Mouse (Mus musculus) heart, embryonic 16.5 days (tissue): ENCODE data around the gene Dytn. TPM values are rescaled to one million over a fixed set of nuclear protein-coding genes. Genes with fewer than 3 reads are reported as not detected.

ENCODE experiments used
- ATAC-seq: fragments of 200-750 bp; cut with Nextera tagmentation; replicated peaks from 2 replicates; pipeline ENCODE4 v1.8.0; 2017; ENCODE audit warnings: moderate number of reproducible peaks; ENCODE audit not compliant: insufficient read depth, low FRiP score; ENCODE audit errors: extremely low read depth
- H3K27ac ChIP-seq: fragments of 300-500 bp; sonication (generic); 2 replicates; pipeline ENCODE4 v1.5.1; 2014; ENCODE audit warnings: mild to moderate bottlenecking, low read length, control low read depth, moderate library complexity
- H3K27me3 ChIP-seq: fragments of 300-500 bp; sonication (generic); 2 replicates; pipeline ENCODE4 v1.6.1; 2014; ENCODE audit warnings: low read length, mixed read lengths; ENCODE audit not compliant: control insufficient read depth, insufficient read depth
- H3K36me3 ChIP-seq: fragments of 300-500 bp; sonication (generic); 2 replicates; pipeline ENCODE4 v1.6.1; 2014; ENCODE audit not compliant: control insufficient read depth, insufficient read depth
- H3K4me1 ChIP-seq: fragments of 300-500 bp; sonication (generic); 2 replicates; pipeline ENCODE4 v1.6.1; 2014; ENCODE audit warnings: low read length, mixed read lengths; ENCODE audit not compliant: control insufficient read depth, insufficient read depth
- H3K4me2 ChIP-seq: fragments of 300-500 bp; sonication (generic); 2 replicates; pipeline ENCODE4 v1.6.1; 2014; ENCODE audit warnings: low read depth, mild to moderate bottlenecking, control low read depth, low read length
- H3K4me3 ChIP-seq: fragments of 300-500 bp; sonication (generic); 2 replicates; pipeline ENCODE4 v1.5.1; 2014; ENCODE audit warnings: mild to moderate bottlenecking, control low read depth, low read length
- H3K9ac ChIP-seq: fragments of 300-500 bp; sonication (generic); 2 replicates; pipeline ENCODE4 v1.6.1; 2014; ENCODE audit warnings: low read length, control low read depth
- H3K9me3 ChIP-seq: fragments of 300-500 bp; sonication (generic); replicated peaks from 2 replicates; pipeline ENCODE4 v1.6.1; 2016; ENCODE audit warnings: low read length; ENCODE audit not compliant: control insufficient read depth
- WGBS: fragments of 180-500 bp; shearing (Covaris S2); extraction: QIAGEN DNeasy Blood & Tissue Kit; methylation state at CpG from one replicate; pipeline ENCODE4 v1.1.7; 2014; 5-methylcytosine and 5-hydroxymethylcytosine counted together
- polyA plus RNA-seq: library from polyadenylated mRNA; unstranded; fragments of >200 nt; fragmentation: Nextera tagmentation; extraction: Ambion mirVana; gene quantifications from 2 replicates; pipeline ENCODE4 v1.2.1, GENCODE M21; 2015

The Dytn gene
- polyA plus RNA-seq: not detected in 2 replicates

- H3K9me3 ChIP-seq: no peaks in the 10 kb centered on the region
- no peaks in the 10 kb centered on the region for H3K4me1 ChIP-seq
- no peak for ATAC-seq
- H3K9ac ChIP-seq: no peak within 1 kb of the TSS
- no peak within 1 kb of the TSS for H3K4me2 ChIP-seq
- H3K27ac ChIP-seq: no peak within 1 kb of the TSS
- H3K36me3 ChIP-seq: no peaks in the 10 kb centered on the region
- WGBS: 75% methylated on average over 4 of the region's 4 CpGs
- H3K27me3 ChIP-seq: no peaks in the 10 kb centered on the region
- no peak within 1 kb of the TSS for H3K4me3 ChIP-seq
Measured at GRCm38 (mm10) chr1:63686827-63687226, at the start of gene Dytn. Gene Dytn (minus strand): TSS chr1:63686927.

- Histone ChIP-seq H3K4me3 (peak within 1 kb of the TSS; percentile 78), H3K4me1 (peaks cover 12% of the 10 kb centered on the region), H3K27me3 (no peaks in the 10 kb centered on the region), H3K4me2 (peak within 1 kb of the TSS; percentile 83), H3K27ac (no peak within 1 kb of the TSS), H3K9me3 (no peaks in the 10 kb centered on the region), H3K36me3 (no peaks in the 10 kb centered on the region), H3K9ac (peak within 1 kb of the TSS; percentile 82)
- ATAC-seq: peak; percentile 93
- WGBS: under 1% methylated on average over 31 of the region's 31 CpGs
Measured at GRCm38 (mm10) chr1:63730240-63730771, 43.6 kb upstream of the Dytn start, which contains the start of the genes Mdh1b and Fastkd2. Gene Mdh1b (minus strand): TSS chr1:63730318. Gene Fastkd2 (plus strand): TSS chr1:63730614.

GRCm38 (mm10) chr1:63729796-63730195 is 43.1 kb upstream of the Dytn start:
- Histone ChIP-seq H3K9ac (peak overlapping the region; percentile 82), H3K4me2 (peak overlapping the region; percentile 83), H3K4me3 (peak overlapping the region; percentile 78), H3K9me3 (no peaks in the 10 kb centered on the region), H3K27me3 (no peaks in the 10 kb centered on the region), H3K4me1 (peaks cover 12% of the 10 kb centered on the region), H3K36me3 (no peaks in the 10 kb centered on the region), H3K27ac (no peak overlapping the region)
- 45% methylated on average over 8 of the region's 8 CpGs for WGBS
- no peak for ATAC-seq

- 72% methylated on average over 7 of the region's 7 CpGs for WGBS
- H3K4me2 ChIP-seq: no peak overlapping the region
- no peak for ATAC-seq
- no peak overlapping the region for H3K4me3 ChIP-seq
- no peak overlapping the region for H3K9ac ChIP-seq
- no peaks in the 10 kb centered on the region for H3K9me3 ChIP-seq
- no peaks in the 10 kb centered on the region for H3K4me1 ChIP-seq
- H3K36me3 ChIP-seq: no peaks in the 10 kb centered on the region
- no peak overlapping the region for H3K27ac ChIP-seq
- peaks cover 3% of the 10 kb centered on the region; the same call in 1 of the 2 replicates for H3K27me3 ChIP-seq
Measured at GRCm38 (mm10) chr1:63720161-63720560, 33.4 kb upstream of the Dytn start.

GRCm38 (mm10) chr1:63708876-63709275 is 22.1 kb upstream of the Dytn start:
- 63% methylated on average over 3 of the region's 3 CpGs for WGBS
- H3K9me3 ChIP-seq: no peaks in the 10 kb centered on the region
- H3K4me1 ChIP-seq: no peaks in the 10 kb centered on the region

GRCm38 (mm10) chr1:63705733-63706132 is 19.0 kb upstream of the Dytn start:
- Histone ChIP-seq H3K4me1 (no peaks in the 10 kb centered on the region), H3K27me3 (no peaks in the 10 kb centered on the region), H3K27ac (no peak overlapping the region), H3K36me3 (no peaks in the 10 kb centered on the region), H3K4me2 (no peak overlapping the region), H3K9ac (no peak overlapping the region), H3K4me3 (no peak overlapping the region), H3K9me3 (no peaks in the 10 kb centered on the region)
- WGBS: 51% methylated on average over 5 of the region's 5 CpGs
- no peak for ATAC-seq

More at GRCm38 (mm10) chr1:63708876-63709275, 22.1 kb upstream of the Dytn start:
- H3K27me3 ChIP-seq: no peaks in the 10 kb centered on the region
- H3K27ac ChIP-seq: no peak overlapping the region
- no peak overlapping the region for H3K4me3 ChIP-seq
- H3K36me3 ChIP-seq: no peaks in the 10 kb centered on the region
- H3K9ac ChIP-seq: no peak overlapping the region
- H3K4me2 ChIP-seq: no peak overlapping the region
- no peak for ATAC-seq

GRCm38 (mm10) chr1:63696861-63697260 is 10.1 kb upstream of the Dytn start:
- Histone ChIP-seq H3K27ac (no peak overlapping the region), H3K9ac (no peak overlapping the region), H3K4me1 (no peaks in the 10 kb centered on the region), H3K9me3 (no peaks in the 10 kb centered on the region), H3K4me2 (no peak overlapping the region), H3K4me3 (no peak overlapping the region), H3K36me3 (no peaks in the 10 kb centered on the region), H3K27me3 (no peaks in the 10 kb centered on the region)
- no peak for ATAC-seq
- 67% methylated on average over 3 of the region's 3 CpGs for WGBS

GRCm38 (mm10) chr1:63675975-63676374 is 10.8 kb downstream of the Dytn start:
- Histone ChIP-seq H3K4me1 (no peaks in the 10 kb centered on the region), H3K4me3 (no peak overlapping the region), H3K9ac (no peak overlapping the region), H3K27me3 (no peaks in the 10 kb centered on the region), H3K4me2 (no peak overlapping the region), H3K36me3 (no peaks in the 10 kb centered on the region), H3K9me3 (no peaks in the 10 kb centered on the region), H3K27ac (no peak overlapping the region)
- 76% methylated on average over 3 of the region's 3 CpGs for WGBS
- no peak for ATAC-seq

- Histone ChIP-seq H3K27ac (no peak overlapping the region), H3K4me2 (peak overlapping the region; percentile 43), H3K36me3 (no peaks in the 10 kb centered on the region), H3K9me3 (no peaks in the 10 kb centered on the region), H3K4me3 (peak overlapping the region; percentile 12; the same call in 1 of the 2 replicates), H3K9ac (no peak overlapping the region), H3K27me3 (no peaks in the 10 kb centered on the region; the same call in none of the 2 replicates), H3K4me1 (no peaks in the 10 kb centered on the region)
- WGBS: 8% methylated on average over 3 of the region's 3 CpGs
- ATAC-seq: no peak
Measured at GRCm38 (mm10) chr1:63668852-63669160, 17.9 kb downstream of the Dytn start.
